Mouse (Mus musculus): ENCODE measurements around the gene Shisa9.

GRCm38 (mm10) chr16:11960691-11961090 is 23.2 kb upstream of the Shisa9 start:
- no peak for TF ChIP-seq CTCF (IDR thresholded peaks at IDR 0.05; ENCODE audit: low read depth)
- TF ChIP-seq EP300 (optimal IDR thresholded peaks at IDR 0.05): no peak

All from stomach, postnatal 0 days (tissue).